Comparison of ENCODE assay signal across 8 mouse cellular contexts in genomic region chr4:107652598-107653279, GRCm38 (mm10). TPM values are rescaled to one million over a fixed set of nuclear protein-coding genes. Genes with fewer than 3 reads are reported as not detected.
DNase-seq lines count a peak whose midpoint lies in the region; ATAC-seq lines count a peak whose summit lies in the region.

No protein-coding gene starts in this region.

- no peaks in the 10 kb centered on the region for H3K27me3 ChIP-seq in hindbrain, embryonic 14.5 days (ENCODE audit: control insufficient read depth, insufficient read depth, low read length)

- 0 out of 2 replicates have a peak, but pooled peaks cover 6% of the 10 kb centered on the region for H3K4me1 ChIP-seq in hindbrain, embryonic 14.5 days (replicated peaks; ENCODE audit: control insufficient read depth, insufficient read depth, low read length)

- 17% methylated on average over 7 of the region's 7 CpGs for WGBS in hindbrain, embryonic 14.5 days

- no peak overlapping the region for H3K9ac ChIP-seq in hindbrain, embryonic 14.5 days

- H3K9me3 ChIP-seq in hindbrain, embryonic 14.5 days (ENCODE audit: control insufficient read depth, low read length), result no peaks in the 10 kb centered on the region

- no peak overlapping the region for H3K4me2 ChIP-seq in hindbrain, embryonic 14.5 days (replicated peaks)

- peak; percentile 72 for DNase-seq in R1 (ENCODE audit: low read depth, low spot score)
- peak; percentile 96 to 97 for DNase-seq in cerebellum, postnatal 10 days
- peak; percentile 64 to 81 for DNase-seq in frontal cortex, postnatal 14 days (ENCODE audit: low spot score in 2 of 2)
- DNase-seq in hindbrain, embryonic 14.5 days (ENCODE audit: low spot score), result peak; percentile 90
- peak; percentile 78 to 91 for DNase-seq in layer of hippocampus, postnatal 25 days (ENCODE audit: extremely low spot score in 1 of 2, low spot score in 1 of 2)
- peak; percentile 86 for DNase-seq in lung, postnatal 10 days
- DNase-seq in retina, embryonic 14.5 days (ENCODE audit: low spot score), result peak; percentile 95
- peak; percentile 49 for DNase-seq in urinary bladder, postnatal 10 days (ENCODE audit: low spot score)

- ATAC-seq in hindbrain, embryonic 14.5 days (ENCODE audit: low FRiP score), result peak; percentile 83

- no peaks in the 10 kb centered on the region for H3K36me3 ChIP-seq in hindbrain, embryonic 14.5 days (replicated peaks; ENCODE audit: control insufficient read depth, insufficient read depth)

- no peak overlapping the region for H3K27ac ChIP-seq in hindbrain, embryonic 14.5 days

- no peak overlapping the region for H3K4me3 ChIP-seq in hindbrain, embryonic 14.5 days (replicated peaks; ENCODE audit: low read length)

RNA-seq across cellular contexts. Expression of gene Dmrtb1, which starts 31.3 kb away (rescaled TPM):
- polyA plus RNA-seq in hindbrain, embryonic 14.5 days (2014; fragmentation: Nextera tagmentation; extraction: Ambion mirVana), result 6.8 and 7.6 TPM in 2 replicates
- total RNA-seq in layer of hippocampus, postnatal 25 days (2021), result under 1 TPM; 0.28 to 0.62 TPM
